Mouse (Mus musculus) hindbrain, postnatal 0 days (tissue): ENCODE data around the gene Ramac. TPM values are rescaled to one million over a fixed set of nuclear protein-coding genes. Genes with fewer than 3 reads are reported as not detected.

Source experiments
- ATAC-seq: fragments of 200-750 bp; cut with Nextera tagmentation; 2 replicates; pipeline ENCODE4 v1.8.0; 2017; ENCODE audit warnings: mild to moderate bottlenecking, moderate TSS enrichment, moderate library complexity
- DNase-seq: peaks from one replicate; pipeline ENCODE4 v3.0.0-alpha.2; 2015; ENCODE audit warnings: low spot score
- H3K27ac ChIP-seq: fragments of 300-500 bp; sonication (generic); 2 replicates; pipeline ENCODE4 v1.5.1; 2014; ENCODE audit warnings: mild to moderate bottlenecking
- H3K27me3 ChIP-seq: fragments of 300-500 bp; sonication (generic); 2 replicates; pipeline ENCODE4 v1.6.1; 2014; ENCODE audit warnings: low read length, mixed read lengths; ENCODE audit not compliant: insufficient read depth
- H3K36me3 ChIP-seq: fragments of 300-500 bp; sonication (generic); 2 replicates; pipeline ENCODE4 v1.6.1; 2014; ENCODE audit warnings: low read length, mixed read lengths; ENCODE audit not compliant: insufficient read depth
- H3K4me1 ChIP-seq: fragments of 300-500 bp; sonication (generic); 2 replicates; pipeline ENCODE4 v1.6.1; 2014; ENCODE audit warnings: antibody characterized with exemption, low read length, mixed read lengths; ENCODE audit not compliant: insufficient read depth
- H3K4me2 ChIP-seq: fragments of 300-500 bp; sonication (generic); 2 replicates; pipeline ENCODE4 v1.6.1; 2014; ENCODE audit warnings: low read depth, mild to moderate bottlenecking, low read length, moderate library complexity, mixed read lengths
- H3K4me3 ChIP-seq: fragments of 300-500 bp; sonication (generic); 2 replicates; pipeline ENCODE4 v1.5.1; 2014; ENCODE audit warnings: low read length
- H3K9ac ChIP-seq: fragments of 300-500 bp; sonication (generic); replicated peaks from 2 replicates; pipeline ENCODE4 v1.6.1; 2014; ENCODE audit warnings: mild to moderate bottlenecking, low read length, moderate library complexity, mixed read lengths
- H3K9me3 ChIP-seq: fragments of 300-500 bp; sonication (generic); 2 replicates; pipeline ENCODE4 v1.6.1; 2016; ENCODE audit warnings: low read length, mixed read lengths
- CTCF ChIP-seq: IDR thresholded peaks from 2 replicates; pipeline ENCODE4 v1.5.1; 2016; ENCODE audit warnings: antibody characterized with exemption, control low read depth, low read depth
- WGBS: fragments of 180-500 bp; shearing (Covaris S2); extraction: QIAGEN DNeasy Blood & Tissue Kit; methylation state at CpG from one replicate; pipeline ENCODE4 v1.1.7; 2014; 5-methylcytosine and 5-hydroxymethylcytosine counted together
- polyA plus RNA-seq: library from polyadenylated mRNA; unstranded; fragments of >200 nt; fragmentation: Nextera tagmentation; extraction: Ambion mirVana; gene quantifications from 2 replicates; pipeline ENCODE4 v1.2.1, GENCODE M21; 2015
- total RNA-seq: library from RNA; depleted of rRNA; stranded (reverse); fragments of >200 nt; gene quantifications from 2 replicates; pipeline ENCODE4 v1.2.3, GENCODE M21; 2014

Gene Ramac
- total and polyA plus RNA-seq, 2 experiments from 2014 or later = 52.0 to 170 TPM

- no peak for TF ChIP-seq CTCF
- Histone ChIP-seq H3K4me1 (no peaks in the 10 kb centered on the region), H3K36me3 (no peaks in the 10 kb centered on the region), H3K27me3 (no peaks in the 10 kb centered on the region), H3K9me3 (no peaks in the 10 kb centered on the region), H3K27ac (no peak overlapping the region), H3K4me2 (no peak overlapping the region), H3K4me3 (no peak overlapping the region), H3K9ac (no peak overlapping the region)
- DNase-seq (no peak), ATAC-seq (no peak)
- 58% methylated on average over 2 of the region's 2 CpGs for WGBS
Observed at GRCm38 (mm10) chr7:81726728-81727005, 36.1 kb upstream of the Ramac start.

GRCm38 (mm10) chr7:81727716-81728115 lies 35.0 kb upstream of the Ramac start:
- H3K4me3 ChIP-seq = no peak overlapping the region
- no peaks in the 10 kb centered on the region for H3K4me1 ChIP-seq
- no peak for TF ChIP-seq CTCF
- ATAC-seq (no peak), DNase-seq (no peak)
- H3K9ac ChIP-seq = no peak overlapping the region
- WGBS = 85% methylated on average over 9 of the region's 9 CpGs
- H3K36me3 ChIP-seq = no peaks in the 10 kb centered on the region
- H3K4me2 ChIP-seq = no peak overlapping the region
- H3K27ac ChIP-seq = no peak overlapping the region
- H3K9me3 ChIP-seq = no peaks in the 10 kb centered on the region
- no peaks in the 10 kb centered on the region for H3K27me3 ChIP-seq

- no peak for TF ChIP-seq CTCF
- no peaks in the 10 kb centered on the region for H3K27me3 ChIP-seq
- DNase-seq (no peak), ATAC-seq (no peak)
- H3K36me3 ChIP-seq = no peaks in the 10 kb centered on the region
- no peaks in the 10 kb centered on the region for H3K9me3 ChIP-seq
- no peak overlapping the region for H3K4me3 ChIP-seq
- no peak overlapping the region for H3K9ac ChIP-seq
- 91% methylated on average over 9 of the region's 9 CpGs for WGBS
- H3K27ac ChIP-seq = no peak overlapping the region
- no peaks in the 10 kb centered on the region for H3K4me1 ChIP-seq
- H3K4me2 ChIP-seq = no peak overlapping the region
Observed at GRCm38 (mm10) chr7:81729787-81730186, 32.9 kb upstream of the Ramac start.

GRCm38 (mm10) chr7:81731181-81731651 lies 31.5 kb upstream of the Ramac start:
- no peak for TF ChIP-seq CTCF
- no peak for ATAC-seq
- 84% methylated on average over 6 of the region's 6 CpGs for WGBS

GRCm38 (mm10) chr7:81732183-81733089 lies 30.3 kb upstream of the Ramac start:
- no peaks in the 10 kb centered on the region for H3K27me3 ChIP-seq
- no peaks in the 10 kb centered on the region for H3K36me3 ChIP-seq
- no peak overlapping the region for H3K27ac ChIP-seq
- WGBS = 84% methylated on average over 12 of the region's 12 CpGs
- no peak overlapping the region for H3K4me2 ChIP-seq
- no peaks in the 10 kb centered on the region for H3K4me1 ChIP-seq
- H3K4me3 ChIP-seq = no peak overlapping the region
- DNase-seq (no peak), ATAC-seq (no peak)
- no peak overlapping the region for H3K9ac ChIP-seq
- no peaks in the 10 kb centered on the region for H3K9me3 ChIP-seq
- no peak for TF ChIP-seq CTCF

More at GRCm38 (mm10) chr7:81731181-81731651, 31.5 kb upstream of the Ramac start:
- no peaks in the 10 kb centered on the region for H3K36me3 ChIP-seq
- DNase-seq = no peak
- H3K9ac ChIP-seq = no peak overlapping the region
- no peaks in the 10 kb centered on the region for H3K4me1 ChIP-seq
- H3K27me3 ChIP-seq = no peaks in the 10 kb centered on the region
- H3K4me2 ChIP-seq = no peak overlapping the region
- H3K9me3 ChIP-seq = no peaks in the 10 kb centered on the region
- H3K4me3 ChIP-seq = no peak overlapping the region
- no peak overlapping the region for H3K27ac ChIP-seq

GRCm38 (mm10) chr7:81735300-81736048 lies 27.3 kb upstream of the Ramac start:
- 69% methylated on average over 9 of the region's 9 CpGs for WGBS
- H3K4me2 ChIP-seq = no peak overlapping the region
- H3K4me1 ChIP-seq = no peaks in the 10 kb centered on the region
- H3K4me3 ChIP-seq = no peak overlapping the region
- DNase-seq (no peak), ATAC-seq (no peak)
- TF ChIP-seq CTCF = no peak
- H3K9me3 ChIP-seq = no peaks in the 10 kb centered on the region
- H3K27ac ChIP-seq = no peak overlapping the region
- no peak overlapping the region for H3K9ac ChIP-seq
- H3K36me3 ChIP-seq = no peaks in the 10 kb centered on the region
- no peaks in the 10 kb centered on the region for H3K27me3 ChIP-seq
